Mouse (Mus musculus): ENCODE results near the gene Atxn3. TPM values are rescaled to one million over a fixed set of nuclear protein-coding genes. Genes with fewer than 3 reads are reported as not detected.

The Atxn3 gene
- polyA plus RNA-seq (2014; fragmentation: Illumina TruSeq; extraction: RNeasy Lipid Tissue Mini Kit (QIAGEN cat#74804); ENCODE audit: low read depth, low replicate concordance): 63.7 TPM

DNA sequence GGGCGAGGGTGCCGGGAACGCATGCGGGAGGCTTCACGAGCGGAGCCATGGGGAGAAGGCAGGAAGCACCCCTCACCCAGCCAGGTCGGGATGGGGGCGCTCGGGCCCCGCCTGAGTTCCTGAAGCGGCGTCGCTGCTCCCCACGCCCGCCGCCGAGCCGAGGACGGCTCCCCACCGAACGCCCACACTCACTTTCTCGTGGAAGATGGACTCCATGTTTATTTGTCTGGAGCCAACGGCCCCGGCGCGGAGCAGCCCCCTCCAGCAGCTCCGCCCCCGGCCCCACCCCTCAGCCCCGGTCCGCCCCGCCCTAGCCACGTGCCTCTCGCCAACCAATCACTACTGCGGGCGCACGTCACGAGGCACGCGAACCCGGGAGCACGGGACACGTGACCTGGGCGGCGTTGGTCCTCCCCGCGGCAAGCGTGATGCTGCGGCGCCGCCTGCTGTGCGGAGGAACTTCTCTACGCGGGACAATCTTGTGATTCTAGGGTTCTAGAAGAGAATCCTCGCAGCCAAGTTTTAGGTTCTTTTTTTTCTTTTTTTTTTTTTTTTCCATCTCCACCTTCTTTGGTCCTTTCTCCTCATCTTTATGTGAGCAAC, at the start of gene Atxn3:
Gene Atxn3 (minus strand): TSS at position 305 of the 603 bp plus-strand sequence.

GRCm38 (mm10) chr12:101975601-101976571, 17.8 kb upstream of the Atxn3 start, which contains the start of gene Cpsf2:
Cpsf2 (plus strand) TSS chr12:101975988.

GRCm38 (mm10) chr12:101912626-101913490, 45.2 kb downstream of the Atxn3 start, which contains the start of gene Trip11:
Trip11 (minus strand) TSS chr12:101913267.

Other genes with a start within 250 kb of the Atxn3 start
- gene Tc2n, start 239.7 kb downstream of the Atxn3 start, polyA plus RNA-seq (2014; fragmentation: Illumina TruSeq; extraction: RNeasy Lipid Tissue Mini Kit (QIAGEN cat#74804); ENCODE audit: low read depth, low replicate concordance): 61.7 TPM
- 16.2 TPM for gene Fbln5, start 139.2 kb downstream of the Atxn3 start, polyA plus RNA-seq (2014; fragmentation: Illumina TruSeq; extraction: RNeasy Lipid Tissue Mini Kit (QIAGEN cat#74804); ENCODE audit: low read depth, low replicate concordance)
- gene Trip11, start 45.0 kb downstream of the Atxn3 start, polyA plus RNA-seq (2014; fragmentation: Illumina TruSeq; extraction: RNeasy Lipid Tissue Mini Kit (QIAGEN cat#74804); ENCODE audit: low read depth, low replicate concordance): 46.3 TPM
- 32.0 TPM for gene Cpsf2, start 17.7 kb upstream of the Atxn3 start, polyA plus RNA-seq (2014; fragmentation: Illumina TruSeq; extraction: RNeasy Lipid Tissue Mini Kit (QIAGEN cat#74804); ENCODE audit: low read depth, low replicate concordance)
- gene Slc24a4, start 170.5 kb upstream of the Atxn3 start, polyA plus RNA-seq (2014; fragmentation: Illumina TruSeq; extraction: RNeasy Lipid Tissue Mini Kit (QIAGEN cat#74804); ENCODE audit: low read depth, low replicate concordance): not detected